Mouse (Mus musculus): Measurements from ENCODE around the gene Heyl. TPM values are rescaled to one million over a fixed set of nuclear protein-coding genes. Genes with fewer than 3 reads are reported as not detected.

Gene Heyl
- polyA plus RNA-seq (2016; fragmentation: Nextera tagmentation; extraction: Ambion mirVana), result 6.6 and 6.7 TPM in 2 replicates

GRCm38 (mm10) chr4:123233492-123234084 is at the start of gene Heyl:
Gene Heyl (plus strand): TSS chr4:123233556.
- H3K9me3 ChIP-seq, result no peaks in the 10 kb centered on the region
- H3K27me3 ChIP-seq (ENCODE audit: poor library complexity, severe bottlenecking), result peaks cover 94% of the 10 kb centered on the region
- H3K36me3 ChIP-seq (replicated peaks), result no peaks in the 10 kb centered on the region
- peak; percentile 38 for DNase-seq (ENCODE audit: extremely low spot score, low spot score)
- peak within 1 kb of the TSS; percentile 62 for H3K4me3 ChIP-seq
- peaks cover 40% of the 10 kb centered on the region for H3K4me1 ChIP-seq
- H3K27ac ChIP-seq, result peak within 1 kb of the TSS; percentile 72
- 2% methylated on average over 52 of the region's 52 CpGs for WGBS

GRCm38 (mm10) chr4:123184816-123185215 is 48.5 kb upstream of the Heyl start:
- peaks cover 25% of the 10 kb centered on the region for H3K4me1 ChIP-seq
- H3K36me3 ChIP-seq (replicated peaks), result no peaks in the 10 kb centered on the region
- no peak for DNase-seq (ENCODE audit: extremely low spot score, low spot score)
- H3K27ac ChIP-seq, result no peak overlapping the region
- peaks cover 85% of the 10 kb centered on the region for H3K27me3 ChIP-seq (ENCODE audit: poor library complexity, severe bottlenecking)
- WGBS, result 45% methylated on average over 3 of the region's 3 CpGs
- no peak overlapping the region for H3K4me3 ChIP-seq
- H3K9me3 ChIP-seq, result no peaks in the 10 kb centered on the region

- WGBS, result 90% methylated on average over 11 of the region's 11 CpGs
- H3K9me3 ChIP-seq, result no peaks in the 10 kb centered on the region
- no peak overlapping the region for H3K4me3 ChIP-seq
- peaks cover 44% of the 10 kb centered on the region for H3K27me3 ChIP-seq (ENCODE audit: poor library complexity, severe bottlenecking)
- DNase-seq (ENCODE audit: extremely low spot score, low spot score), result no peak
- no peaks in the 10 kb centered on the region for H3K4me1 ChIP-seq
- no peaks in the 10 kb centered on the region for H3K36me3 ChIP-seq (replicated peaks)
- H3K27ac ChIP-seq, result no peak overlapping the region
Observed at GRCm38 (mm10) chr4:123192336-123192735, 41.0 kb upstream of the Heyl start.

- H3K4me3 ChIP-seq, result no peak overlapping the region
- peaks cover 49% of the 10 kb centered on the region for H3K27me3 ChIP-seq (ENCODE audit: poor library complexity, severe bottlenecking)
- no peaks in the 10 kb centered on the region for H3K4me1 ChIP-seq
- H3K36me3 ChIP-seq (replicated peaks), result no peaks in the 10 kb centered on the region
- 90% methylated on average over 11 of the region's 11 CpGs for WGBS
- H3K9me3 ChIP-seq, result no peaks in the 10 kb centered on the region
- no peak for DNase-seq (ENCODE audit: extremely low spot score, low spot score)
- no peak overlapping the region for H3K27ac ChIP-seq
Observed at GRCm38 (mm10) chr4:123193791-123194190, 39.6 kb upstream of the Heyl start.

- H3K4me1 ChIP-seq, result peaks cover 11% of the 10 kb centered on the region
- H3K4me3 ChIP-seq, result no peak overlapping the region
- H3K36me3 ChIP-seq (replicated peaks), result no peaks in the 10 kb centered on the region
- H3K27ac ChIP-seq, result no peak overlapping the region
- H3K9me3 ChIP-seq, result no peaks in the 10 kb centered on the region
- WGBS, result 75% methylated on average over 6 of the region's 6 CpGs
- H3K27me3 ChIP-seq (ENCODE audit: poor library complexity, severe bottlenecking), result peaks cover 71% of the 10 kb centered on the region
- no peak for DNase-seq (ENCODE audit: extremely low spot score, low spot score)
Observed at GRCm38 (mm10) chr4:123196695-123197094, 36.7 kb upstream of the Heyl start.

- Histone ChIP-seq H3K9me3 (no peaks in the 10 kb centered on the region), H3K4me3 (peak overlapping the region; percentile 61), H3K4me1 (peaks cover 20% of the 10 kb centered on the region), H3K27ac (no peak overlapping the region), H3K27me3 (ENCODE audit: poor library complexity, severe bottlenecking) (peaks cover 75% of the 10 kb centered on the region), H3K36me3 (replicated peaks) (no peaks in the 10 kb centered on the region)
- WGBS, result 1% methylated on average over 15 of the region's 15 CpGs
- DNase-seq (ENCODE audit: extremely low spot score, low spot score), result peak; percentile 77
Observed at GRCm38 (mm10) chr4:123200771-123201185, 32.6 kb upstream of the Heyl start.

- peak within 1 kb of the TSS; percentile 69; the same call in 1 of the 2 replicates for H3K27ac ChIP-seq
Observed at GRCm38 (mm10) chr4:123201186-123202093, 31.9 kb upstream of the Heyl start, which contains the start of gene Nt5c1a. Gene Nt5c1a (plus strand): TSS chr4:123201504.

GRCm38 (mm10) chr4:123202094-123202420 is 31.3 kb upstream of the Heyl start:
- H3K27me3 ChIP-seq (ENCODE audit: poor library complexity, severe bottlenecking), result peaks cover 69% of the 10 kb centered on the region
- peak overlapping the region; percentile 61 for H3K4me3 ChIP-seq
- peaks cover 20% of the 10 kb centered on the region for H3K4me1 ChIP-seq
- DNase-seq (ENCODE audit: extremely low spot score, low spot score), result no peak
- H3K27ac ChIP-seq, result no peak overlapping the region
- no peaks in the 10 kb centered on the region for H3K9me3 ChIP-seq
- H3K36me3 ChIP-seq (replicated peaks), result no peaks in the 10 kb centered on the region
- WGBS, result 6% methylated on average over 8 of the region's 8 CpGs

More at GRCm38 (mm10) chr4:123201186-123202093, 31.9 kb upstream of the Heyl start, which contains the start of gene Nt5c1a:
- H3K27me3 ChIP-seq (ENCODE audit: poor library complexity, severe bottlenecking), result peaks cover 73% of the 10 kb centered on the region
- H3K4me3 ChIP-seq, result peak within 1 kb of the TSS; percentile 61
- H3K9me3 ChIP-seq, result no peaks in the 10 kb centered on the region
- peaks cover 20% of the 10 kb centered on the region for H3K4me1 ChIP-seq
- no peaks in the 10 kb centered on the region for H3K36me3 ChIP-seq (replicated peaks)
- under 1% methylated on average over 58 of the region's 58 CpGs for WGBS
- peak; percentile 36 for DNase-seq (ENCODE audit: extremely low spot score, low spot score)

GRCm38 (mm10) chr4:123207337-123207736 is 26.0 kb upstream of the Heyl start:
- WGBS, result 75% methylated on average over 5 of the region's 5 CpGs
- H3K9me3 ChIP-seq, result no peaks in the 10 kb centered on the region
- peaks cover 43% of the 10 kb centered on the region for H3K27me3 ChIP-seq (ENCODE audit: poor library complexity, severe bottlenecking)
- no peak overlapping the region for H3K27ac ChIP-seq
- DNase-seq (ENCODE audit: extremely low spot score, low spot score), result no peak
- H3K4me3 ChIP-seq, result no peak overlapping the region
- no peaks in the 10 kb centered on the region for H3K36me3 ChIP-seq (replicated peaks)
- peaks cover 7% of the 10 kb centered on the region for H3K4me1 ChIP-seq

GRCm38 (mm10) chr4:123210996-123211395 is 22.4 kb upstream of the Heyl start:
- peaks cover 22% of the 10 kb centered on the region for H3K4me1 ChIP-seq
- no peak overlapping the region for H3K27ac ChIP-seq
- no peak for DNase-seq (ENCODE audit: extremely low spot score, low spot score)
- WGBS, result 59% methylated on average over 8 of the region's 8 CpGs
- H3K36me3 ChIP-seq (replicated peaks), result no peaks in the 10 kb centered on the region
- H3K9me3 ChIP-seq, result no peaks in the 10 kb centered on the region
- peaks cover 23% of the 10 kb centered on the region for H3K27me3 ChIP-seq (ENCODE audit: poor library complexity, severe bottlenecking)
- H3K4me3 ChIP-seq, result no peak overlapping the region

- Histone ChIP-seq H3K27me3 (ENCODE audit: poor library complexity, severe bottlenecking) (peaks cover 23% of the 10 kb centered on the region), H3K4me1 (peaks cover 23% of the 10 kb centered on the region), H3K9me3 (no peaks in the 10 kb centered on the region), H3K36me3 (replicated peaks) (no peaks in the 10 kb centered on the region), H3K27ac (no peak overlapping the region), H3K4me3 (no peak overlapping the region)
- WGBS, result 73% methylated on average over 5 of the region's 5 CpGs
- no peak for DNase-seq (ENCODE audit: extremely low spot score, low spot score)
Observed at GRCm38 (mm10) chr4:123211453-123211852, 21.9 kb upstream of the Heyl start.

- H3K4me3 ChIP-seq, result no peak overlapping the region
- no peaks in the 10 kb centered on the region for H3K36me3 ChIP-seq (replicated peaks)
- H3K4me1 ChIP-seq, result peaks cover 23% of the 10 kb centered on the region
- no peaks in the 10 kb centered on the region for H3K9me3 ChIP-seq
- no peak for DNase-seq (ENCODE audit: extremely low spot score, low spot score)
- WGBS, result 41% methylated on average over 2 of the region's 2 CpGs
- H3K27me3 ChIP-seq (ENCODE audit: poor library complexity, severe bottlenecking), result peaks cover 19% of the 10 kb centered on the region
- H3K27ac ChIP-seq, result no peak overlapping the region
Observed at GRCm38 (mm10) chr4:123212330-123212729, 21.0 kb upstream of the Heyl start.

- WGBS, result 94% methylated on average over 9 of the region's 9 CpGs
- H3K9me3 ChIP-seq, result no peaks in the 10 kb centered on the region
- peaks cover 23% of the 10 kb centered on the region for H3K4me1 ChIP-seq
- no peaks in the 10 kb centered on the region for H3K36me3 ChIP-seq (replicated peaks)
- H3K4me3 ChIP-seq, result no peak overlapping the region
- no peak overlapping the region for H3K27ac ChIP-seq
- DNase-seq (ENCODE audit: extremely low spot score, low spot score), result no peak
- H3K27me3 ChIP-seq (ENCODE audit: poor library complexity, severe bottlenecking), result peaks cover 8% of the 10 kb centered on the region; the same call in 1 of the 2 replicates
Observed at GRCm38 (mm10) chr4:123213975-123214374, 19.4 kb upstream of the Heyl start.
